Mouse (Mus musculus) heart, postnatal 0 days (tissue): ENCODE data around the gene Cpsf6. TPM values are rescaled to one million over a fixed set of nuclear protein-coding genes. Genes with fewer than 3 reads are reported as not detected.

Experiments used
- ATAC-seq: fragments of 200-750 bp; cut with Nextera tagmentation; 2 replicates; pipeline ENCODE4 v1.8.0; 2017; ENCODE audit warnings: low read depth, moderate number of reproducible peaks, moderate library complexity; ENCODE audit not compliant: insufficient read depth
- DNase-seq: peaks from one replicate; pipeline ENCODE4 v3.0.0-alpha.2; 2016; ENCODE audit warnings: low spot score
- H3K27ac ChIP-seq: fragments of 300-500 bp; sonication (generic); 2 replicates; pipeline ENCODE4 v1.5.1; 2014; ENCODE audit warnings: low read depth, mild to moderate bottlenecking
- H3K27me3 ChIP-seq: fragments of 300-500 bp; sonication (generic); 2 replicates; pipeline ENCODE4 v1.6.1; 2014; ENCODE audit warnings: low read length, mixed read lengths; ENCODE audit not compliant: control insufficient read depth, insufficient read depth
- H3K36me3 ChIP-seq: fragments of 300-500 bp; sonication (generic); replicated peaks from 2 replicates; pipeline ENCODE4 v1.6.1; 2014; ENCODE audit warnings: low read length, mixed read lengths; ENCODE audit not compliant: control insufficient read depth, insufficient read depth
- H3K4me1 ChIP-seq: fragments of 300-500 bp; sonication (generic); 2 replicates; pipeline ENCODE4 v1.6.1; 2014; ENCODE audit warnings: antibody characterized with exemption; ENCODE audit not compliant: control insufficient read depth, insufficient read depth
- H3K4me2 ChIP-seq: fragments of 300-500 bp; sonication (generic); 2 replicates; pipeline ENCODE4 v1.6.1; 2014; ENCODE audit warnings: low read depth, mild to moderate bottlenecking, low read length, moderate library complexity
- H3K4me3 ChIP-seq: fragments of 300-500 bp; sonication (generic); 2 replicates; pipeline ENCODE4 v1.5.1; 2014; ENCODE audit warnings: low read depth, low read length
- H3K9ac ChIP-seq: fragments of 300-500 bp; sonication (generic); replicated peaks from 2 replicates; pipeline ENCODE4 v1.6.1; 2014; ENCODE audit warnings: low read depth, low read length, mixed read lengths
- H3K9me3 ChIP-seq: fragments of 300-500 bp; sonication (generic); replicated peaks from 2 replicates; pipeline ENCODE4 v1.6.1; 2016; ENCODE audit warnings: low read length; ENCODE audit not compliant: control insufficient read depth
- CTCF ChIP-seq: IDR thresholded peaks from 2 replicates; pipeline ENCODE4 v1.5.1; 2016; ENCODE audit warnings: antibody characterized with exemption, control low read depth, low read depth
- EP300 ChIP-seq: IDR thresholded peaks from 2 replicates; pipeline ENCODE4 v1.6.1; 2016; ENCODE audit warnings: antibody characterized with exemption, low read depth
- WGBS: fragments of 180-500 bp; shearing (Covaris S2); extraction: QIAGEN DNeasy Blood & Tissue Kit; methylation state at CpG from one replicate; pipeline ENCODE4 v1.1.7; 2014; 5-methylcytosine and 5-hydroxymethylcytosine counted together
- polyA plus RNA-seq: library from polyadenylated mRNA; unstranded; fragments of >200 nt; fragmentation: Nextera tagmentation; extraction: Ambion mirVana; gene quantifications from 2 replicates; pipeline ENCODE4 v1.2.1, GENCODE M21; 2015
- total RNA-seq: library from RNA; depleted of rRNA; stranded (reverse); fragments of >200 nt; gene quantifications from 2 replicates; pipeline ENCODE4 v1.2.3, GENCODE M21; 2014; ENCODE audit warnings: low replicate concordance; rRNA removed

Gene Cpsf6
- total RNA-seq (57.8 and 82.3 TPM in 2 replicates), polyA plus RNA-seq (53.2 and 55.7 TPM in 2 replicates)

- 81% methylated on average over 6 of the region's 6 CpGs for WGBS
- no peak within 1 kb of the TSS for H3K9ac ChIP-seq
Observed at GRCm38 (mm10) chr10:117379908-117380307, at the start of gene Cpsf6. Cpsf6 (minus strand) TSS chr10:117380015.

GRCm38 (mm10) chr10:117426615-117426969, 46.8 kb upstream of the Cpsf6 start:
- 66% methylated on average over 1 of the region's 1 CpGs for WGBS
- H3K27me3 ChIP-seq, result no peaks in the 10 kb centered on the region
- no peak overlapping the region for H3K4me3 ChIP-seq
- ATAC-seq (no peak), DNase-seq (no peak)
- no peak overlapping the region for H3K9ac ChIP-seq
- no peaks in the 10 kb centered on the region for H3K4me1 ChIP-seq
- H3K4me2 ChIP-seq, result no peak overlapping the region
- no peaks in the 10 kb centered on the region for H3K36me3 ChIP-seq
- no peak overlapping the region for H3K27ac ChIP-seq
- no peaks in the 10 kb centered on the region for H3K9me3 ChIP-seq
- no peak for TF ChIP-seq EP300
- no peak for TF ChIP-seq CTCF

More at GRCm38 (mm10) chr10:117379908-117380307, at the start of gene Cpsf6:
- Histone ChIP-seq H3K4me2 (no peak within 1 kb of the TSS), H3K4me1 (peaks cover 4% of the 10 kb centered on the region; the same call in 1 of the 2 replicates), H3K27me3 (no peaks in the 10 kb centered on the region), H3K27ac (no peak within 1 kb of the TSS), H3K36me3 (no peaks in the 10 kb centered on the region), H3K4me3 (no peak within 1 kb of the TSS), H3K9me3 (no peaks in the 10 kb centered on the region)
- DNase-seq, result no peak
- TF ChIP-seq CTCF, result no peak
- TF ChIP-seq EP300, result no peak
- no peak for ATAC-seq

DNA sequence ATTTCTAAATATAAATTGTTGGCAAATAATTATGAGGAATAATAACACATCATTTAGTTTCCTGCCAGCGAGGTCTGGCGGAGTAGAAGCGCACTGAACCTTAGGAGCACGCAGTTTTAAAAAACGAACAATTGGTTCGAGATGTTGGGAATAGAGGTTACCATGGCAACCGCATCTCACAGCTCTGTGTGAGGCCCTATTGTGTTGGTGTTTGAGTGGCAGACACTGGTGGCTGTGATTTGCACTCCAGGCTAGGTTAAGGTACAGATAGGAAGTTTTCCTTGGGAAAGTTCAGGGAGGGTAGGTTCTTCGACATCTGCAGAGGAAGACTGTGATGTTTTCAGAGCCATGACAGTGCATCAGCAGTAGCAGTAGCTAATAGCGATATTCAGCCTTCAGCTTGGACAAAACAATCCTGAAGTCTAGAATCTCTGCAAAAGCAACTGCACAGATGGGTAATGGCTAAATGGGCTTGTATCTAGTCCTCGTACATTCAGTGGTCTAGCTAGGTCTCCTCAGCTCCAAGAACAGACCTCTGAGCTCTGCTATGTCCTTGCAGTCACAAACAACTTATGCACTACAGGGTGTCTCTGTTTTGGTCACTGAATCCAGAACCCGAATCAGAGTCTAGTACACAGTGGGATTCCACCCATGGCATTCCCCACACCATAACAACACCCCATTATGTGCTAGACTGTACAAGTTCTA, 46.2 kb upstream of the Cpsf6 start:
- TF ChIP-seq CTCF (no peak), EP300 (no peak)
- 57% methylated on average over 11 of the region's 11 CpGs for WGBS

GRCm38 (mm10) chr10:117425013-117425412, 45.2 kb upstream of the Cpsf6 start:
- H3K27ac ChIP-seq, result no peak overlapping the region
- H3K4me1 ChIP-seq, result no peaks in the 10 kb centered on the region
- no peak for ATAC-seq
- DNase-seq, result no peak
- 85% methylated on average over 5 of the region's 5 CpGs for WGBS
- TF ChIP-seq EP300 (no peak), CTCF (no peak)
- H3K4me2 ChIP-seq, result no peak overlapping the region
- no peaks in the 10 kb centered on the region for H3K27me3 ChIP-seq
- no peak overlapping the region for H3K9ac ChIP-seq
- H3K4me3 ChIP-seq, result no peak overlapping the region
- H3K36me3 ChIP-seq, result no peaks in the 10 kb centered on the region
- no peaks in the 10 kb centered on the region for H3K9me3 ChIP-seq

More for the DNA sequence above, 46.2 kb upstream of the Cpsf6 start:
- no peak overlapping the region for H3K4me3 ChIP-seq
- H3K4me1 ChIP-seq, result no peaks in the 10 kb centered on the region
- no peaks in the 10 kb centered on the region for H3K9me3 ChIP-seq
- H3K27me3 ChIP-seq, result no peaks in the 10 kb centered on the region
- H3K27ac ChIP-seq, result no peak overlapping the region
- H3K9ac ChIP-seq, result no peak overlapping the region
- no peak overlapping the region for H3K4me2 ChIP-seq
- H3K36me3 ChIP-seq, result no peaks in the 10 kb centered on the region
- no peak for DNase-seq
- no peak for ATAC-seq

GRCm38 (mm10) chr10:117424146-117424905, 44.5 kb upstream of the Cpsf6 start:
- H3K4me1 ChIP-seq, result no peaks in the 10 kb centered on the region
- DNase-seq, result no peak
- H3K4me2 ChIP-seq, result no peak overlapping the region
- H3K36me3 ChIP-seq, result no peaks in the 10 kb centered on the region
- no peaks in the 10 kb centered on the region for H3K9me3 ChIP-seq
- no peak overlapping the region for H3K4me3 ChIP-seq
- H3K27me3 ChIP-seq, result no peaks in the 10 kb centered on the region
- 51% methylated on average over 3 of the region's 3 CpGs for WGBS
- no peak overlapping the region for H3K27ac ChIP-seq
- H3K9ac ChIP-seq, result no peak overlapping the region
- no peak for TF ChIP-seq EP300
- TF ChIP-seq CTCF, result no peak
- no peak for ATAC-seq
